Mouse (Mus musculus) stomach, embryonic 15.5 days (tissue): ENCODE data around the gene Rbms3. TPM values are rescaled to one million over a fixed set of nuclear protein-coding genes. Genes with fewer than 3 reads are reported as not detected.

ENCODE experiments used
- ATAC-seq: fragments of 200-750 bp; cut with Nextera tagmentation; 2 replicates; pipeline ENCODE4 v1.8.0; 2017; ENCODE audit warnings: low read depth, moderate number of reproducible peaks, moderate TSS enrichment; ENCODE audit not compliant: insufficient read depth, low FRiP score
- H3K27ac ChIP-seq: fragments of 300-500 bp; sonication (generic); 2 replicates; pipeline ENCODE4 v1.5.1; 2015; ENCODE audit warnings: mild to moderate bottlenecking, inconsistent platforms
- H3K27me3 ChIP-seq: fragments of 300-500 bp; sonication (generic); replicated peaks from 2 replicates; pipeline ENCODE4 v1.6.1; 2015; ENCODE audit warnings: inconsistent platforms
- H3K36me3 ChIP-seq: fragments of 300-500 bp; sonication (generic); 2 replicates; pipeline ENCODE4 v1.6.1; 2015; ENCODE audit warnings: inconsistent platforms
- H3K4me1 ChIP-seq: fragments of 300-500 bp; sonication (generic); 2 replicates; pipeline ENCODE4 v1.6.1; 2015; ENCODE audit warnings: inconsistent platforms
- H3K4me2 ChIP-seq: fragments of 300-500 bp; sonication (generic); 2 replicates; pipeline ENCODE4 v1.6.1; 2015; ENCODE audit warnings: mild to moderate bottlenecking, inconsistent platforms
- H3K4me3 ChIP-seq: fragments of 300-500 bp; sonication (generic); replicated peaks from 2 replicates; pipeline ENCODE4 v1.5.1; 2015; ENCODE audit warnings: inconsistent platforms
- H3K9ac ChIP-seq: fragments of 300-500 bp; sonication (generic); 2 replicates; pipeline ENCODE4 v1.6.1; 2015; ENCODE audit warnings: inconsistent platforms
- H3K9me3 ChIP-seq: fragments of 300-500 bp; sonication (generic); 2 replicates; pipeline ENCODE4 v1.6.1; 2016; ENCODE audit warnings: inconsistent platforms
- WGBS: fragments of 180-500 bp; shearing (Covaris S2); methylation state at CpG from one replicate; pipeline ENCODE4 v1.1.7; 2015; 5-methylcytosine and 5-hydroxymethylcytosine counted together
- polyA plus RNA-seq: library from polyadenylated mRNA; unstranded; fragments of >200 nt; fragmentation: Nextera tagmentation; extraction: Ambion mirVana; gene quantifications from 2 replicates; pipeline ENCODE4 v1.2.1, GENCODE M21; 2015

Gene Rbms3
- polyA plus RNA-seq, 1 experiment from 2014 or later = 64.3 TPM

- no peak overlapping the region for H3K4me2 ChIP-seq
- no peak overlapping the region for H3K4me3 ChIP-seq
- H3K36me3 ChIP-seq = no peaks in the 10 kb centered on the region
- 64% methylated on average over 4 of the region's 4 CpGs for WGBS
- no peak for ATAC-seq
- no peaks in the 10 kb centered on the region for H3K4me1 ChIP-seq
- H3K27me3 ChIP-seq = no peaks in the 10 kb centered on the region
- H3K27ac ChIP-seq = no peak overlapping the region
- H3K9ac ChIP-seq = no peak overlapping the region
- H3K9me3 ChIP-seq = no peaks in the 10 kb centered on the region
Measured at GRCm38 (mm10) chr9:116863626-116864025, 766.1 kb downstream of the Rbms3 start.

- 85% methylated on average over 3 of the region's 3 CpGs for WGBS
Measured at GRCm38 (mm10) chr9:116862341-116862740, 767.4 kb downstream of the Rbms3 start.

GRCm38 (mm10) chr9:116857861-116858595 lies 771.7 kb downstream of the Rbms3 start:
- no peaks in the 10 kb centered on the region for H3K36me3 ChIP-seq
- H3K4me2 ChIP-seq = no peak overlapping the region
- H3K4me1 ChIP-seq = no peaks in the 10 kb centered on the region
- no peak for ATAC-seq
- no peaks in the 10 kb centered on the region for H3K27me3 ChIP-seq
- WGBS = 86% methylated on average over 6 of the region's 6 CpGs
- no peak overlapping the region for H3K4me3 ChIP-seq
- H3K9me3 ChIP-seq = no peaks in the 10 kb centered on the region
- no peak overlapping the region for H3K27ac ChIP-seq
- H3K9ac ChIP-seq = no peak overlapping the region

More at GRCm38 (mm10) chr9:116862341-116862740, 767.4 kb downstream of the Rbms3 start:
- no peaks in the 10 kb centered on the region for H3K4me1 ChIP-seq
- no peak overlapping the region for H3K4me2 ChIP-seq
- H3K4me3 ChIP-seq = no peak overlapping the region
- no peak for ATAC-seq
- H3K27me3 ChIP-seq = no peaks in the 10 kb centered on the region
- no peaks in the 10 kb centered on the region for H3K36me3 ChIP-seq
- no peaks in the 10 kb centered on the region for H3K9me3 ChIP-seq
- no peak overlapping the region for H3K27ac ChIP-seq
- no peak overlapping the region for H3K9ac ChIP-seq

GRCm38 (mm10) chr9:116857151-116857550 lies 772.6 kb downstream of the Rbms3 start:
- no peaks in the 10 kb centered on the region for H3K9me3 ChIP-seq
- no peaks in the 10 kb centered on the region for H3K36me3 ChIP-seq
- H3K27me3 ChIP-seq = no peaks in the 10 kb centered on the region
- no peak overlapping the region for H3K27ac ChIP-seq
- no peak overlapping the region for H3K9ac ChIP-seq
- no peak overlapping the region for H3K4me2 ChIP-seq
- ATAC-seq = no peak
- WGBS = 91% methylated on average over 3 of the region's 3 CpGs
- H3K4me1 ChIP-seq = no peaks in the 10 kb centered on the region
- H3K4me3 ChIP-seq = no peak overlapping the region

- no peak for ATAC-seq
- WGBS = 67% methylated on average over 3 of the region's 3 CpGs
- Histone ChIP-seq H3K4me2 (no peak overlapping the region), H3K27ac (no peak overlapping the region), H3K4me3 (no peak overlapping the region), H3K36me3 (no peaks in the 10 kb centered on the region), H3K4me1 (no peaks in the 10 kb centered on the region), H3K9me3 (no peaks in the 10 kb centered on the region), H3K9ac (no peak overlapping the region), H3K27me3 (no peaks in the 10 kb centered on the region)
Measured at GRCm38 (mm10) chr9:116855744-116856143, 774.0 kb downstream of the Rbms3 start.

- Histone ChIP-seq H3K4me1 (no peaks in the 10 kb centered on the region), H3K4me3 (no peak overlapping the region), H3K9ac (no peak overlapping the region), H3K4me2 (no peak overlapping the region), H3K9me3 (no peaks in the 10 kb centered on the region), H3K27me3 (no peaks in the 10 kb centered on the region), H3K36me3 (no peaks in the 10 kb centered on the region), H3K27ac (peak overlapping the region; percentile 49; the same call in 1 of the 2 replicates)
- 90% methylated on average over 4 of the region's 4 CpGs for WGBS
- ATAC-seq = no peak
Measured at GRCm38 (mm10) chr9:116848905-116849304, 780.8 kb downstream of the Rbms3 start.

GRCm38 (mm10) chr9:116848166-116848565 lies 781.5 kb downstream of the Rbms3 start:
- Histone ChIP-seq H3K4me3 (no peak overlapping the region), H3K9ac (no peak overlapping the region), H3K27ac (peak overlapping the region; percentile 49), H3K9me3 (no peaks in the 10 kb centered on the region), H3K4me2 (no peak overlapping the region), H3K36me3 (no peaks in the 10 kb centered on the region), H3K27me3 (no peaks in the 10 kb centered on the region), H3K4me1 (no peaks in the 10 kb centered on the region)
- 34% methylated on average over 10 of the region's 10 CpGs for WGBS
- no peak for ATAC-seq

GRCm38 (mm10) chr9:116847241-116848135 lies 782.2 kb downstream of the Rbms3 start:
- no peak overlapping the region for H3K9ac ChIP-seq
- no peaks in the 10 kb centered on the region for H3K27me3 ChIP-seq
- H3K4me1 ChIP-seq = no peaks in the 10 kb centered on the region
- H3K4me3 ChIP-seq = no peak overlapping the region
- no peaks in the 10 kb centered on the region for H3K36me3 ChIP-seq
- 41% methylated on average over 7 of the region's 7 CpGs for WGBS
- H3K4me2 ChIP-seq = no peak overlapping the region
- H3K9me3 ChIP-seq = no peaks in the 10 kb centered on the region
- ATAC-seq = peak; percentile 86
- H3K27ac ChIP-seq = peak overlapping the region; percentile 37; the same call in 1 of the 2 replicates

GRCm38 (mm10) chr9:116834949-116835348 lies 794.8 kb downstream of the Rbms3 start:
- Histone ChIP-seq H3K27me3 (no peaks in the 10 kb centered on the region), H3K4me3 (no peak overlapping the region), H3K9ac (no peak overlapping the region), H3K27ac (no peak overlapping the region), H3K4me2 (no peak overlapping the region), H3K9me3 (no peaks in the 10 kb centered on the region), H3K4me1 (no peaks in the 10 kb centered on the region), H3K36me3 (no peaks in the 10 kb centered on the region)
- 47% methylated on average over 8 of the region's 8 CpGs for WGBS
- no peak for ATAC-seq

GRCm38 (mm10) chr9:116833677-116834076 lies 796.0 kb downstream of the Rbms3 start:
- WGBS = 82% methylated on average over 7 of the region's 7 CpGs
- no peak for ATAC-seq
- H3K27ac ChIP-seq = no peak overlapping the region

GRCm38 (mm10) chr9:116832822-116833221 lies 796.9 kb downstream of the Rbms3 start:
- Histone ChIP-seq H3K9ac (no peak overlapping the region), H3K27ac (no peak overlapping the region), H3K36me3 (no peaks in the 10 kb centered on the region), H3K9me3 (no peaks in the 10 kb centered on the region), H3K4me2 (no peak overlapping the region), H3K27me3 (no peaks in the 10 kb centered on the region), H3K4me1 (no peaks in the 10 kb centered on the region), H3K4me3 (no peak overlapping the region)
- 82% methylated on average over 1 of the region's 1 CpGs for WGBS
- ATAC-seq = no peak

More at GRCm38 (mm10) chr9:116833677-116834076, 796.0 kb downstream of the Rbms3 start:
- Histone ChIP-seq H3K4me1 (no peaks in the 10 kb centered on the region), H3K9me3 (no peaks in the 10 kb centered on the region), H3K9ac (no peak overlapping the region), H3K4me3 (no peak overlapping the region), H3K4me2 (no peak overlapping the region), H3K36me3 (no peaks in the 10 kb centered on the region), H3K27me3 (no peaks in the 10 kb centered on the region)

GRCm38 (mm10) chr9:116831386-116831785 lies 798.3 kb downstream of the Rbms3 start:
- no peaks in the 10 kb centered on the region for H3K9me3 ChIP-seq

More at GRCm38 (mm10) chr9:116831386-116831785, 798.3 kb downstream of the Rbms3 start:
- H3K9ac ChIP-seq = no peak overlapping the region
- H3K36me3 ChIP-seq = no peaks in the 10 kb centered on the region
- no peaks in the 10 kb centered on the region for H3K4me1 ChIP-seq
- no peak overlapping the region for H3K4me2 ChIP-seq
- no peak overlapping the region for H3K27ac ChIP-seq
- H3K4me3 ChIP-seq = no peak overlapping the region
- WGBS = 85% methylated on average over 5 of the region's 5 CpGs
- no peak for ATAC-seq
- H3K27me3 ChIP-seq = no peaks in the 10 kb centered on the region
